Mouse (Mus musculus) cerebellum, adult 9-11 months (tissue): Measurements from ENCODE around the gene Fto.

Experiments used
- DNase-seq: peaks from one replicate; pipeline ENCODE4 v3.0.0; 2022

Fto gene

DNA sequence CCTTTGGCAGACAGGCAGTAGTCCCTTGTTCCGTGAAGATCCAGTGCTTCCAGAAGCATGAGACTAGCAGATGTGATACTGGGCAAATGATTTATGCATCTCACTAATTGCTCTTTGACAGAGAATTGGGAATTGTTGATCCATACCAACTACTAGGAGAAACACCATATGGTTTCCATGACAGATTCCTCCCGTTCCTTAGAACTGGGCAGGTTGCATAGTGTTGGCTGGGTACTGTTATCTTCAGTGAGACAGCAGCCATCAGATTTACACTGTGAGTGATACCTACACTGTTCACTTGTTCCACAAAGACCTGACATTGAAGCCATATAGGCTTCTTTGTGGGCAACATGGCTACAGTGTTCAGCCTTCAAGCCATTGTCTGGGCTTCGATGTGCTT is 191.0 kb downstream of the Fto start:
- DNase-seq = no peak

DNA sequence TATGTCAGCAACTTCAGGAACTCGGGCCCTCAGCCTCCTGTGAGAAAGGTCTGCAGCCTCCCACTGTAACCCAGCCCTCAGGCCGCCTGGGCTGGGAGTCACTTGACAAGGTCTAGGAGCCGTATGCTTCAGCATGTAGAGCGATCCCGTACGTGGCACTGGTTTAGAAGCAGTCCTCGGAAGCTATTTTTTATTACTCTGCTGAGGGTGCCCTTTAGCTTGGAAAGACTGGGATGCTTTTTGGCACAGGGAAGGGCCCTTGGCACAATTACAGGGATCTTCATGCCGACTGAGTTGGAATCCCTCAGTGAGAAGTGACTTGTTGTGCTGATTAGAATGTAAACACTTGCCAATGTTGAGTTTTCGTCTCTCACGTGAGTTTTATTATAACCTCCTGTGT is 191.6 kb downstream of the Fto start:
- DNase-seq = peak; percentile 67

DNA sequence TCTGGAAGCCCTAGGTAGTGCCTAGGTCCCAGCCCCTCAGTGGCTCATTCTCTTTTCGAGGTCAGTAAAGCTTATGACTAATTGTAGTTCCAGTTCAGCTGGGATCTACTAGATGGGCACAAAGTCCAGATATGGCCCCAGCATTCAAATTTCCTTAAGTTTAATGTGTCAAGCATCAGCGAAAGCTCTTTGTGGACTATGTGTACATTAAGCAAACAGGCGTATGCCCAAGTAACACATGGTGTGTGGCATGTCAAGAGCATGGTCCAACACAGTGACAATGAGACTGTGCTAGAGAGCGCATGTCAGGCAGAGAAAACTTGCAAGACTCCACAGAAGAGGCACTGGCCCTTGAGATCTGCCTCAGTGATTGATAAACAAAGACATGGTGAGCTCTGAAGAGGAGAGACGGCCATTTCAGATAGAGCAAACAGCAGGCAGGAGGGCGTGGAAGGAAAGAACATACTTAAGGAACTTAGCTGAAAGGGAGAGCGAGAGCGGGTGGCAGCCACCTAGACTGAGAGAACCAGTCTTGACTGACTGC is 192.2 kb downstream of the Fto start:
- DNase-seq = no peak

DNA sequence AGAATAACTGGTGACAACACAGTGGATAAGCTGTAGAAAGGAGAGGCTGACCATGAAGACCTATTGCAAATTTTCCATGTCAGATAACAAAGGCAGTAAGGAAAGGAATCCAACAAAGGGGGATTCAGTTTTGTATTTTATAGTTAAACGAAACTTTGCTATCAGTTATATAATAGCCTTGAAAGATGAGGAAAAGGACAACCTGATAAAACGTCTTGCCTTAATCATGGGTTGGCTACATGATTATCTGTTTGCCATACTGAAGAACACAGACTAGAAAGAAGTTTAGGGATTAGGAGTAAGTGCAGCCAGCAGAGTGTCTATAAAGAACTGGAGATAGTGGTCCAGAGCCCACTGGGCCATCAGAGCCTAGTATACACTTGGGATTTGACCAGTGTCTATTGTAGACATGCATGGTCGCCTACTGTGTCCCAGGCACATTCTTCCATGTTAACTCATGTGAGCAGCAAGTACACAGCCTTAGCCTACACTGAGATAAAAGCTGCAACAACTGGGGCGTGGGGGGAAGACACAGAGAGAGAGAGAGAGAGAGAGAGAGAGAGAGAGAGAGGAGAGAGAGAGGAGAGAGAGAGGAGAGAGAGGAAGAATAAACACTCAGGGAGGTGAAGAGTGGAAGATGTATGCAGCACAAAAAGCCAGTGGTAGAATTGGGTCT is 192.8 kb downstream of the Fto start:
- no peak for DNase-seq

DNA sequence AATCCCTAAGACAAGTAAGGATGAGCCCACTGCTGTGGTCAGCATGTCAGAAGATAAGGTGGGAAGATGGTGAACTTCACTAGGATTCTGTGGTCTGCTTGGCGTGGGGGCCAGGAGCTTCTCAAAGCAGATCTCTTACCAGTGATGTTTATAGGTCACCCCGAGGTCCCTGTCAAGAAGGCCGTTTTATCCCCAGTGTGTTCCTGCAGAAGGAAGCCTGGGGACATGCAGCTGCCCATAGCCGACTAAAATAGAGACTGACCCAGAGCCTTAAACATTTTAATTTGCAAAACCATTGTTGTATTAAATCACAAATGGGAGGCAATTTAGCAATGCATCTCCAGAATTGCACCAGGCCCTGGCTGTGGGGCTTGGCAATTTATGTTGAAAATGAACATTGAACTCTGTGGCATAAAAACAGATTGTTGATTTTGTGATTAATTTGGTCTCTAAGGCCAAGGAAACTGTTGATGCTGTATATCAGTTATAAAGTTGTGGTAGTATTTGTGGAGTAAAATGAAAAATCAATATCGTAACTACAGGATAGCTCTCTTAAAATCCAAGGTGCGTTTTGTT is 193.4 kb downstream of the Fto start:
- DNase-seq = no peak

DNA sequence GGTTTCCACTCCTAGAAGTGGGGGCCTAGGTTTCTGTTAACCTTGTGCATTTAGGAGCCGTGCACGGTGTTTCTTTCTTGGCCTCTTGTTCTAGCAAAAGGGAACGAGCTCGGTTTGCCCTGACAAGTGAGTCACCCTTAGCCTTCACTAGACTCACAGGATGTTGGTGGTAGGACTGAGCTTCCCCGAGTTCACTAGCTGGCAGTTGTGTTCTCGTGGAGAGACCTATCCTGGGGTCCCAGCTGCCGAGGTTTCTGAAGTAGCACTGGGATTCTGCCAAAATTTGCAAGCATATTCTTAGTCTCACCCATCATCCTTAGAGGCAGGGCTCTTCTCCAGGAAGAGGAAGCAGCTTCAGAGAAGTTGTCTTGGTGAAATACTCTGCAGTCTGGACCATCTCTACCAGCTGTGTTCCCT is 194.4 kb downstream of the Fto start:
- DNase-seq = no peak

DNA sequence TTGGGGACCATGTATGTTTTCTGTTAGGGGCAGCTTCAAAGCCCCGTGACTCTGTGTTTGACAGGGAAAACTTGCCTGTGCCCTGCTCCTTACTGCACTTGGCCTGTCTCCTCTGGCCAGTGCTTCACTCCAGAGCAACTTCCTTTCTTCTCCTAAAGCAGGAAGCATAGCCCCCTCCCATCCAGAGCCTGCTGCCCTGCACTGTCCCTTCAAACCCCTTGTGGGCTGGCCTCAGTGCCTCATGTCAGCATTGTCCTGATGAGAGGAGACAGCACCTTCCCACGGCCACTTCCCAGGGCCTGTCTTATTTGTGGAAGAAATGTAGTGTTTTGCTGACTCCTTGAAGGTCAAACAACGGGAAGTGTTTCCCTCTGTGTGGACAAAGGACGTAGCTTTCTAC is 195.0 kb downstream of the Fto start:
- no peak for DNase-seq

DNA sequence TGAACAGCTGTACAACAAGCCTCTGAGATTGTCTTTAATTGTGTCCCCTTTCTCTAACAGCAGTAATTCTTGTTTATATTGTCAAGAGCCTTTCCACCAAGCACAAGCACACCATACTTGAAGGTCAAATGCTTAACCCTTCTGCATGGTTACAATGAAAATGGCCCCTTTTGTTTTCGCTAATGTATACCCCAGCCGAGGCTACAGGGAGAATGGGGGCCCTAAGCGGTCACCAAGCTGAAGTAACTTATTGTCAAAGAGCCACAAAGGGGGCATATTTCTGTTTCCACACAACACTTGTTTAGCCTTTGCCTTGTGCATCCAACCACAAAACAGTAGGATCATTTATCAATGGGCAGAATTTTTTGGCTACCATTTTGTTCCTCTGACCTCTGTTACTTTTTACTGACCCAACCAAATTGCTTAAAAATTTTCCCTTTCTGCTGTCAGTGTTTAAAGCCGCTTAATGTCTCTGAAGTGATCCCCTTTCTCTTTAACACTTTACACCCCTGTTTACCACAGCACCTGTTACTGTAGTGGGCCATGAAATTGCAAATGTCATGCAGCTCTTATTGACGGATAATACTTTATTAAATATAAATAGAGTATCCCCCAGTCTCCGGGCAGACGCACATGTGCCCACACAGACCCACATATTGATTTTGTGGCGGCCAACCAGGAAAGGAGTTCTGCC is 196.0 kb downstream of the Fto start:
- DNase-seq = no peak

DNA sequence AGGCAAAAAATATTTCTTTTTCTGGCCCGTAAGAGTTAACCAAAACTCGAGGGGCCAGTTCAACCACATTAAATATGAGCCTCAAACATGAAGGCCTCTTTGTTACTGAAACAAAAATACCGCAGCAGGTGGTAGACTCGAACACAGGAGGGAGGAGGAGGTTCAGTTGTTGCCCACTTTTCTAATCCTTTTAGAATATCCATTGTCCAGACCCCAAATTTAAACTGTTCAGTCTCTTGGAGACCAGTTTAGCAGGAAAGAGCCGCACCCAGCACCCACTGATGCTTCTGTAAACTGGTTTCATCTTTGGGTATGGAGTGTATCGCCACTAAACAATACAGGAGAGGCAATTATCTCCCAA is 196.6 kb downstream of the Fto start:
- DNase-seq = no peak

DNA sequence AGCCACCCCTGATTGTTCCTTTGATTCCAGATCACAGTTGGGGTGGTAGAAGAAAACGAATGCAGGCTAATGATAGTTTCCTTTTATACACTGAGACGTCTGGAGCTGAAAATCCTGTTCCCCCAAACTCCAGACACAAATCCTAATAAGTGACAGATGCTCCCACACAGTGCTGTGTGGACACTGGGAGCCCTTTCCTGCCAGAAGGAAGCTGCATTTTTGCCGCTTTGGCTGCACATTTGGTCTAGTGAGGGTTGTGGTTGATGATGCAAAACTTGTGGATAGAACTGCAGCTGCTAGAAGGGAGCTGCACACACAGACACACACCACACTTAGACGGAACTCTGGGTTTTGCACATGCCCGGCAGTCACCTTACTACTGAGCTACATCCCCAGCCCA is 197.4 kb downstream of the Fto start:
- DNase-seq = no peak

DNA sequence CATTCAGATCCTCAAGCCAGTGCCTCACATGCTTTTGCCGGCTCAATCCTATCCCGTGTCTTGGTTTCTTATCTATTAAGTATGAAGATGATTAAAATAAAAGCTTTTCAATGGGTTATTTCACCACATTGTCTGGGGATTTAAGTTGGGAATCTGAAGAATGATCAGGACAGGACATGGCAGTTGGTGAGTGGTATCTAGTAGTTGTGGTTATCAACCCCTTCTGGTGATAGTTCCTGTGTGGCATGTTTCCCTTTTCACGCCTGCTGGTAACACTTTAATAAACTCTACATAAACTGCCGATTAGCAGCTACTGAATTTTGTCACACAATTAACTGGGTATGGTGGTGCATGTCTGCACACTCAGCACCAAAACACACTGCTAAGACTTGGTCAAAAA is 198.6 kb downstream of the Fto start:
- DNase-seq = no peak

DNA sequence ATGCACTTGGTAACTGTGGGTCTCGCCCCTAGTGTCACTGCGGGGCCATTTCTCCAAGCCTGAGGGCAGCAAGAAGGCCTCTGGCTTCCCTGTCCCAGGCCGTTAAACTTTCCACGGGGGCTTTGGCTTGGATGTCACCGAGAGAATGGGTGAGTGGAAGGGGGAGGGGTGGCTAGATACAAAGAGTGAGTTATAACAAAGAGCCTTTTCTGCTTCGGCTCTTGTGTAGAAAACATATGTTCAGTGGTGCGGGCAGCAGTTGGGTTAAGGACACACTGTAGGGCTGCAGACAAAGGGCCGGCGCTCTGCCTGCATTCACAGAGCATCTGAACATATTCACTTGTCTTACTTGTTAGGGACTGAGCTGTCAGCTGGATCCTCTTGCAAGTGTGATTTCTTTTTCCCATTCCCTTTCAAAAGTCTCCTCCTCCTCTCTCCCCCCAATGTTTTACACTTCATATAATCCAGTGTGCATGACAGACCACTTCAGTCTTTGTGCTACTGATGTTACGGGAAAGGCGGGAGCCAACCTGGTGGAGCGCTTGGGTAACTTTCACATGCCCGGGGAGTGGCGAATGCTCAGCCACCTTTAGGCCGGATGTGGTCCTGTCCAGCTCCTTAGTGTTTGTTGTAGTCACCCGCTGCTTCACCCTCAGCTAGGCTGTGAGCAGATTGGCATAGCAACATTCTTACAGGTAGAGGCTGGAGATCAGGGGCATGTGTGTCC is 201.6 kb downstream of the Fto start:
- DNase-seq = no peak

DNA sequence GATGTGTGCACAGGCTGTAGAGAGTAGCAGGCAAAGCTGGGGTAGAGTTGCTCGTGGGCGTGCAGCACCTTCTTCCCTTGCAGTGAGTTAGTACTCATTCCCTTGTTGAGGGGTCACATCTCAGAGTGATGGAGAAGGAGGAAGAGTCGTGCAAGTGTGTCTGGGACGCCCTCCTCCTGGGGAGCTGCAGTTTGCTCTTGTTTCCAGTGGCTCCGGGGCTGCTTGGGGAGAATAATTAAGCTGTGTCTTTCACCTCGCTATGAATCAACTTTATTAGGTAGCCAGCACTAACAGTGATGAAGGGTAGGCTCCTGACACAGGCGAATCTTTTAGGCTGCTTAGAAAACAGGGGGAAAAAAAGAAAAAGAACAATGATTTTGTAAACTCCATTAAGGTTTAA is 203.1 kb downstream of the Fto start:
- no peak for DNase-seq

DNA sequence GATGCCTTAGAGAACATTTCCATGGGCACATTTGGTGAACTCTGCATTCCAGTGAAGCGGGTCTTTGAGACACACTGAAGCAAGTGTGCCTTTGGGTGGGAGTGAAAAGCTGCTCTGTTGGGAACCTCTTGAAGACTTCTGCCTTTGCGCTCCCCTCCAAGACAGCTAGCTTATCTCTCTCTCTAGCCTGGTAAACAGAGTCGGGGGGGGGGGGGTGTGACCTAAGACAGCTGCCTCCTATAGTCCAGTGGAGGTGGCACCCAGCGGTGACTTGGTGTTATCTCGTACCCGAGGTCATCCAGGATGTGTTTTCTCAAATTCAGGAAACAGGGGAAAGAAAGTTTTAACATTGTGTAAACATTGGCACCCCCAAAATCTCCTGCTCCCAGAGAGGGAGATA is 204.8 kb downstream of the Fto start:
- no peak for DNase-seq

DNA sequence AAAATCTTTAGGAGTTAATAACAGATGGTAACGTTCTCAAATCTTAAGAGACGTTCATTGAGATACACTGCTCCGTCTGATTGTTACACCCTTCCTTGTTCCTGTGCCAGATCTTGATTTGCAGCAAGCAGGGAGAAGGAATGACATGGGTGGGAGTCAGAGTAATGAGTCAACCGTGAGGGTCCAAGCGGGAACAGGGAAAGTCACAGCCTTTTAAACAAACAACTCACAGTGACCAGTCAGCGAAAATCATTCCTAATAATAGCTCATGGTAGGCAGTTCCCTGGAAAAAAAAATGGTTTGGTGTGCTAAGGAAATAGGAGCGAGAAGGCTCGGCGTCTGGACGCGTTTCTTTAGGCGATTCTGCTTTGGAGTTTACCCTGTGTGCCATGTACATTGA is 208.9 kb downstream of the Fto start:
- DNase-seq = no peak

DNA sequence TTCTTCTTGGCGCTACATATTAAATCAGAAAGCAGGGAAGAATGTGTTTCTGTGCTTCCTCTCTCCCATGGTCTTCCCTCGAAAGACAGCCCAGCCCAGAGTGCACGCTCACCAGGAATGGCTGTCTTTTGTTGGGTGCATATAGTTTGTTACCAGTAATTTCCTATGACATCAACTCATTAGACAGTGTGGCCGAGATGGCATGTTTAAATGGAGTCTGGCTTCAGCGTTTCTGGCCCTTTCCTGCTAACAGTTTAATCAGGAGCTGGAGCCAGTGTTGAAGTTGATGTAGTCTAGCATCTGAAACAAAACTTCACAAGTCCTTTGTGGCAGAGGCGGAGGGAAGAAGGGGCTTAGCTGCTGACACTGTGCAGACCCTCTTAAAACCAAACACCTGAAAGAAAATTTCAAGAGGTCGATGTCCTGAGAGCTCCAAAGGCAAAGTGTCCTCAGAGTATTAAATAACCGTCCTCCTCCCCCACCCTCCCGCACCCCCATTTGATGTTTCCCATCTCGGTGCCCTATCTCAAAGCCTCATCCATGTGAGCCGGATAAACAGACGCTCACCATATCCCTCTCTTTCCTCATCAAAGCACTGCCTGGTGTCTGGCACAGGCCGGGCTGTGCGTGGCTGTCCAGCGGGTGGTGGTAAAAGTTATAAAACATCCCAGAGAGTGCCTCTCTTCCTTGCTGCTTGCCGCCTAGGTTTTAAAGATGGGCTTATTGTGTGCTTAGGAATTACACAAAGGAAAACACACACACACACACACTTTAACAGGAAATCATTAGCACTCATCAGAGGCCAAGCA is 210.9 kb downstream of the Fto start:
- DNase-seq = no peak

DNA sequence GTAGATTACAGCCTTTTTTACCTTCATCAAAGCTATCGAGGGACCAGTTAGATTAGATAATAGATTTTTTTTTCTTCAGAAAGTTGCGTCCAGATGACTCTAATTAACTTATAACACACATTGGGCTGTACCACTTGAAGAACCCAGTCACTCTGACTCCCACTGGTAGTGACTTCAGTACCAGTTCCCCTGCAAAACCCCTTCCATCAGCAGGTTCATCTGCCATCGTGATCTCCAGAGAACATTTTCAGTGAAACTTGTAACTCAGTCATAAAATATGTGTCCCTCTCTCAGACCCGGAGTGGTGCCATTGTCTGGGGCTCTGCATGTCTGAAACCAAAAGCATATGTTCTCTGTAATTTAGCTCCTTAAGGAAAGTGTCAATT is 211.5 kb downstream of the Fto start:
- DNase-seq = no peak

DNA sequence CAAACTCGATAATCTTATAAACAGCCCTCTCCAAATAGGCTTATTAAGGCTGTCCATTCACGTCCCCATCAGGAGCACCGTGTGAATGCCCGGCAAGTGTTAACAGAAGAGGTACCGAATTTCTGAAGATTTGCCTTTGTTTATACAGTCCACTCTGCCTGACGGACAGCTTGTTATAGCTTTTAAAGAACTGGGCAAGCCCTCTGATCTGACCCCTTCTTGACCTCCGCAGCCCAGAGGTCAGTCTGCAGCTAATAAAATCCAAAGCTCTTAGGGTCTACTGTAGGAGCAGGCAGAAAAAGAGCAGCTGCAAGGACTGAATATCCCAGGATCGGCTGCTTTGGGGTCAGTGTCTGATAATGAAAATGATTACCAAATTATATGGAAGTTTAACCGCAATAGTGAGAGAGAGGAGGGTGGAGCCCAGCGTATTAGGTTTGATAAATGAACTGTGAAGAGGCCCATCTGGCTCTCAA is 212.1 kb downstream of the Fto start:
- DNase-seq = no peak

DNA sequence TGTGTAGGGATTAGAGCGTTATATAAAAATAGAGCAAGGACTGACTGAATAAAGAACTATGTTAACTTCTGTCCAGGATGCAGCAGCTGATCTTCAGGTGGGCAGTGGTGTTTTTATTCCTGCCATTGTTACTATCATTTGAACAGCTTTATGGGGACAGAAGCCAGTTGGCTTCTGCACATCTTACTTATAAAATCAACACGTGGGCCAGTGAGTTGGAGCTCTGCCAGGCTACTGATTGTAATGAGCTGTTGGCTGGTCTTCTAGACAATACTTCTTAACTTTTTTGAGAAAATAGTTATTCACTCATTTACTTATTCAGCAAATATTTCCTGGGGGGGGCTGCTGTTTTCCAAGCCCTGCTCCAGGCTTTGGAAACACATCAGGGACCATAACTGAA is 215.6 kb downstream of the Fto start:
- no peak for DNase-seq

DNA sequence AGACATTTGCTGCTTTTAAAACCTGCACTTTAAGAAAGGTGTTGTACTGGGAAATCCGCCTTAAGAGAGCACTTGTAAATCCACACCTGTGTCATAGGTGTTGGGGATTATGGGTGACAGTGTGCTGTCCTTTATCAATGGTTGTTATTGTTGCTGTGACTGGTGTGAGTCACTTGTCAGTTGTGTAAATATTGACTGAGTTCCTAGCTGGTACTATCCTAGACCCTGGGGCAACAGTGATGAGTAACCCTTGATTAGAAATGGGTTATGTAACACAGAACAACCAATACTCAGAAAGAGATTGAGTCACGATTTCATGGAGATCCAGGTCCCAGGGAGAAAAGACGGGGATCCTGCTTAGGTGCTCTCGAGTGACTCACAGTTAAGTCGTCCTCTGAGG is 216.4 kb downstream of the Fto start:
- DNase-seq = no peak

DNA sequence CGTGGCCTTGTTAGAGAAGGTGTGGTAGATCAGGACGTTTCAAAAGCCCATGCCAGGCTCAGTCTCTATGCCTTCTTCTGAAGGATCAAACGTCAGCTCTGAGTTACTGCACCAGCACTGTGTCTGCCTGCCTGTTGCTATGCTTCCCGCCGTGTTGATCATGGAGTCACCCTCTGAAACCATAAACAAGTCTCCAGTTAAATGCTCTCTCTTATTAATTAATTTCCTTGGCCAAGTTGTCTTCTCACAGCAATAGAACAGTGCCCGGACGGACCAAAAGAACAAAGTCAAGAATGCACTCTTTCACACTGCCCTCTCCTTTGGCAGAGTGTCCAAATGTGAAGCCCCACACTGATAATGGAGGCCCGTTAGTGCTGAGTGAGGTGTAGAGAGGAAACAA is 217.3 kb downstream of the Fto start:
- DNase-seq = no peak

DNA sequence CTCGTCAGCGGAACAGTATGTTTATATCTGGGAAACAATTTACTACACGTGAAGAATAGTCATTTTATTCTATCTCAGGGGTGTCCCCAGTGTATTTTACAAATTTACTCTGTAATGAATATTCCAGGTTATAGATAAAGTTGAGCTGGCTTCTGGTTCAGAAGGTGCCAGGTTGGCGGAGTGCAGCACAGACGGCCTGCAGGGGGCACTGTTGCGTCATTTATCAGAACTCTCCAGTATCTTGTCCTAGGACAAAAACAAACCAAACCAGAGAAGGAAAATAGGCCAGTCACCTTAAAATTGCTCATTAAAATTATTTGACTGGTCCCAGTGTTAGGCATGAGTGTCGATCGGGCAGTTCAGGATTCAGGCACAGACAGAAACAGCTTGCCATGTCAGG is 218.6 kb downstream of the Fto start:
- DNase-seq = peak; percentile 70
